Mouse (Mus musculus) layer of hippocampus, adult 18-20 months (tissue): ENCODE data around the gene Crygs. TPM values are rescaled to one million over a fixed set of nuclear protein-coding genes. Genes with fewer than 3 reads are reported as not detected.
"Not testable (repeated sequence)": the region's sequence is repeated elsewhere in the genome, so short reads cannot be mapped to it uniquely, and the experiment has no call there.

Experiments used
- DNase-seq, 2 experiments: peaks; one replicate each; pipeline ENCODE4 v3.0.0; 2022; ENCODE audit warnings: low spot score in 2 of 2
- total RNA-seq, 2 experiments: library from RNA; stranded (reverse); gene quantifications; 2 replicates each; pipeline ENCODE4 v1.2.3; 2021

Crygs gene
- total RNA-seq, 2 experiments from 2014 or later, result not detected

DNA sequence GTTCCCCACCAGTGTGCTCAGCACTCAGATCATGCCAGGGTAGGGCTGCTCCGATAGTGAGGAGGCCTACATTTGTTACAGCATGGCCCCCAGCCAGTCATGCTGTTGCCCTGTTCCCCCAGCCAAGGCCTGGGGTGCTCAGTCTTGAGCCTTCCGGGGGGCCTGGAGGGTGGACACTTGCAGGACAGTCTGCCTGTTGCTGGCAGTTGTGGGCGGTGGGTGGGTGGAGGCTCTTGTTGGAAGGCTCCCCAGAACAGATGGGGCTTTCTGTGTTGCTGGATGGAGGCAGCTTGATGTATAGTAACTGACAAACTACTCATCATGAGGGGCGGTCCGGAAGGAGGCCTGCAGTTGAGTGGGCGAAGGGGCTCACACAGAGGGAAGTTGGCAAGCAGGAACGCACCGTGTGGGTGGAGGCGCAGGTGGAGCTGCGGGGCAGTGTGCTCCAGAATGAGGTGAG is 21.4 kb downstream of the Crygs start:
- DNase-seq, result peak; percentile 79 to 88

DNA sequence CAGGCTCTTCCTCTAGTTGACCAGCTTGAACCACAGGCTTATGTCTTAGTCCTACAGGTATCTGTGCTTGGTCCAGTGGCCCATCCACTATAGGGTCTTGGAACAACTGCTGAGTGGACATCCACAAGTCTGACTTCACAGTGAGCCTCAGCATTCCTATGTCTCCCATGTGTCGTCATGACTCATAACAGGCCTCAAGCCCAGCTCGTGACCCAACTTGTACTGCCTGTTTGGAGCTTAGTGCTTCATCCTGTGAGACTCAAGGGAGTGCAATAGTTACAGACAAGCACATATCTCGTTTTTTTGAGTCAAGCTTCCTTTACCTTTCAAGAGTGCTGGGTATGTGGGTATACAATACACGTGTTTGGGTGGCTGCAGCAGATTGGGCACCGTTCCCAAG is 28.7 kb downstream of the Crygs start:
- DNase-seq, result no peak

DNA sequence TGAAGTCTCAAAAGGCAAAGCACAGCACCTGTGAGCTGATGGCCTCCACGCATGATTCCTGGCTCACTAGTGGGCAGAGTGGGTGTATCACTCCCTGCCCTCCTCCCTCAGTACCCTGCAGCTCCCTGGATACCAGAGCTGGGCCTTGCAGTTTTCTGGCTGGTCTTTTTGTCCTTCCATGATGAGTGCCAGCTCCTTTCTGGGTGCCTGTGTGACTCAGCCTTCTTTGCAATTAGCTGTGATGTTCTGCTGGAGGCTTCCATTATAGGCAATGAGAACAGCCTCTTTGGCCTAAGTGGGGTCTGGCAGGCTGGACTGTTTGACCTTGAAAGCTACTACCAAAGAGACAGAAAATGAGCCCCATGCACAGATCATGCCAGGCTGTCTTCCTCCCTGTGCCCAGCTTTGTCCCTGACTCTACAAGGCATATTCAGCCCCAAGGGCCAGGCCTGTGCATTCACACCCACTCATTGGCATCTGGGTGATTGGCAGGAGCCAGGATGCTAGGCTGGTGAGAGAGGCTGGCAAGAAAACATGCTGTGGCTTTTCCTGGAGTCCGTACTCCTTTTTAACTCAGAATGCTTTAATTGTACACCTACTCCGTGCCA is 32.0 kb downstream of the Crygs start:
- peak; percentile 70 to 81 for DNase-seq

GRCm38 (mm10) chr16:22778296-22778695 is 33.1 kb downstream of the Crygs start:
- DNase-seq, result not testable (repeated sequence)

- DNase-seq, result no peak
These were observed 35.8 kb downstream of the Crygs start for GRCm38 (mm10) chr16:22775471-22775985.

- DNase-seq, result peak in 1 of 2 experiments; percentile 38
These were observed 42.7 kb downstream of the Crygs start for GRCm38 (mm10) chr16:22768661-22769060.

DNA sequence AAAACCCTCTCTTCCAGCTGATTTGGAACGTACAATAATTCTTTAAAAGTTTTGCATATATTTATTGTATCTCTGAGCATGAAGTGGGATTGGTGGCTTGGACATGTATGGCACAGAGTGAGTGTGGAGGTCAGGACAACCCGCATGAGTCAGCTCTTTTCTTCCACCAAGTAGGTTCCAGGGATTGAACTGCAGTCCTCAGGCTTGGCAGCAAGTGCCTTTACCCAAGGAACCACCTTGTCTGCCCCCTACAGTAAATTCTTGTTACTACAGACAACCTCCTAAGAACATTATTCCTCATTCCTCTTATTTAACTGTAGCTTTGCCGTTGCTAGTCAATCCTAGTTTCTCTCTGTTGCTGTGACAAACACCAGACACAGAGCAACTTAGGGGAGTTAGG is 44.0 kb downstream of the Crygs start:
- DNase-seq, result no peak

DNA sequence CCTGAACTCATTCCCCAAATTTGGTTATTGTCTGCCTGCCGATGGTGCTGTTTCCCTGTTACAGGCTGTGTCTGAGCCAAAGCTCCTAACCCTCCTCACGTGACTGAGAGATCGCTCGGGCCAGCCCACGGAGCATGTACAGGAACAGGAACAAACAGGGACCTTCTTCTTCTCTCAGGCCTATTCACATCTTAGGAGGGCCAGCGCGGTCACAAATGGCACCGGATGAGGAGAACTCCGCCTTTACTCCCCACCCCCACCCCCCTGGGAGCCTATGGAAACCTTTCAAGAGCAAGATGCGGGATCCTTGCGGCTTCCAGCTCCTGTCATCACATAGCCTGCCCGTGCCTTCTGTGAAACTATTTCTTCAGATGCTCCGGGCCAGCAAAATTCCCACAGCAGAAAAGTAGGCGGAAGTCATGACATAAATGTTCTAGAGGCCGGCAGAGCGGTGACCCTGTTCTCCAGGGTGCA is 44.6 kb downstream of the Crygs start:
- DNase-seq, result no peak

- DNase-seq, result no peak
These were observed 45.8 kb downstream of the Crygs start for GRCm38 (mm10) chr16:22765531-22765930.

Other genes with a start within 250 kb of the Crygs start
- 100 to 1,000 TPM; 209 to 215 TPM for gene Dgkg, start 154.4 kb downstream of the Crygs start, total RNA-seq
- 10 to 100 TPM; 15.0 to 16.4 TPM for gene Tbccd1, start 46.1 kb upstream of the Crygs start, total RNA-seq
- gene Dnajb11, start 46.3 kb upstream of the Crygs start, total RNA-seq, result 10 to 100 TPM; 67.0 to 69.8 TPM
- not detected for gene Ahsg, start 79.7 kb upstream of the Crygs start, total RNA-seq
- under 1 TPM; 0.22 to 0.30 TPM for gene Fetub, start 106.8 kb upstream of the Crygs start, total RNA-seq
- gene Hrg, start 139.5 kb upstream of the Crygs start, total RNA-seq, result not detected
- gene Kng2, start 217.9 kb upstream of the Crygs start, total RNA-seq, result not detected
- gene Kng1, start 246.3 kb upstream of the Crygs start, total RNA-seq, result not detected